Mouse (Mus musculus) liver, embryonic 13.5 days (tissue): ENCODE data around the gene Vmn1r40. TPM values are rescaled to one million over a fixed set of nuclear protein-coding genes. Genes with fewer than 3 reads are reported as not detected.
A peak's percentile ranks its signal among the peaks of the same experiment; 100 is the strongest.

Source experiments
- ATAC-seq: fragments of 200-750 bp; cut with Nextera tagmentation; 2 replicates; pipeline ENCODE4 v1.8.0; 2017; ENCODE audit warnings: low read depth, mild to moderate bottlenecking, moderate number of reproducible peaks, moderate library complexity
- DNase-seq: peaks from one replicate; pipeline ENCODE4 v3.0.0; 2022
- H3K27ac ChIP-seq: fragments of 300-500 bp; sonication (generic); 2 replicates; pipeline ENCODE4 v1.5.1; 2015; ENCODE audit warnings: moderate library complexity, mild to moderate bottlenecking, inconsistent platforms
- H3K27me3 ChIP-seq: fragments of 300-500 bp; sonication (generic); 2 replicates; pipeline ENCODE4 v1.6.1; 2015; ENCODE audit warnings: mild to moderate bottlenecking, inconsistent platforms
- H3K36me3 ChIP-seq: fragments of 300-500 bp; sonication (generic); 2 replicates; pipeline ENCODE4 v1.6.1; 2015; ENCODE audit warnings: mild to moderate bottlenecking, inconsistent platforms
- H3K4me1 ChIP-seq: fragments of 300-500 bp; sonication (generic); replicated peaks from 2 replicates; pipeline ENCODE4 v1.6.1; 2015; ENCODE audit warnings: inconsistent platforms
- H3K4me2 ChIP-seq: fragments of 300-500 bp; sonication (generic); 2 replicates; pipeline ENCODE4 v1.6.1; 2015; ENCODE audit warnings: inconsistent platforms, mild to moderate bottlenecking, moderate library complexity
- H3K4me3 ChIP-seq: fragments of 300-500 bp; sonication (generic); replicated peaks from 2 replicates; pipeline ENCODE4 v1.5.1; 2015; ENCODE audit warnings: mild to moderate bottlenecking, inconsistent platforms
- H3K9ac ChIP-seq: fragments of 300-500 bp; sonication (generic); 2 replicates; pipeline ENCODE4 v1.6.1; 2015; ENCODE audit warnings: mild to moderate bottlenecking, inconsistent platforms
- H3K9me3 ChIP-seq: fragments of 300-500 bp; sonication (generic); replicated peaks from 2 replicates; pipeline ENCODE4 v1.6.1; 2016; ENCODE audit warnings: inconsistent platforms
- WGBS: fragments of 180-500 bp; shearing (Covaris S2); methylation state at CpG from one replicate; pipeline ENCODE4 v1.1.7; 2015; ENCODE audit not compliant: insufficient replicate concordance; 5-methylcytosine and 5-hydroxymethylcytosine counted together
- polyA plus RNA-seq: library from polyadenylated mRNA; unstranded; fragments of >200 nt; fragmentation: Nextera tagmentation; extraction: Ambion mirVana; gene quantifications from 2 replicates; pipeline ENCODE4 v1.2.1, GENCODE M21; 2015

Vmn1r40 gene
- polyA plus RNA-seq, 1 experiment from 2014 or later = not detected

DNA sequence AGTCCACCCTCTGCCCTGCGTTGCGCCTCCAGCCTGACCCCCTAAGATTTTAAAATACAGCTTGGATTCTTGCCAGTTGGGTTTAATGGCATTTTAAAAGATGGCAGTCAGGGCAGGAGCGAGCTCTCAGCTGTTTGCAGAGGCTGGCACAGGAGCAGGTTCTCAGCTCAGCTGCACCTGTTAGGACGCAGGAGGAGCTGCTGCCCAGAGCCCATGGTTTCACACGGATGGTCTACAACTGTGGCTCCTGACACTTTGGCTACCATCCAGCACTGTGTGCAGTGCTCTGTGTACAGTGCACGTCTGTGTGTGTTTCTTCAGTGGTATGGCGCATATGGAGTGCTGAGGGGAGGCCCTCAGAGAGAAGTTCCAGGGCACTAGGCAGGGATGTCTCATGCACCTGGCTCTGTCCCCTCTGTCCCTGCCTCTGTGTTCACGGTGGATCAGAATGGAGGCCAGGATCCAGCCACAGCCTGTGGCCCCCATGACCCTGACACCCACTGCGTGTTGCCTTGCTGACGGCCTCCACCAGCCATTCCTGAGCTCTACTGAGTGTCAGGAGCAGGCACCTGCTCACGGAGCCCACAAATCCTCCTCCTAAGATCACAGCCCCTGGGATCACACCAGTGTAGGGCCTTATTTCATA lies 34.1 kb upstream of the Vmn1r40 start:
- no peak overlapping the region for H3K27ac ChIP-seq
- no peak for ATAC-seq
- DNase-seq = no peak

DNA sequence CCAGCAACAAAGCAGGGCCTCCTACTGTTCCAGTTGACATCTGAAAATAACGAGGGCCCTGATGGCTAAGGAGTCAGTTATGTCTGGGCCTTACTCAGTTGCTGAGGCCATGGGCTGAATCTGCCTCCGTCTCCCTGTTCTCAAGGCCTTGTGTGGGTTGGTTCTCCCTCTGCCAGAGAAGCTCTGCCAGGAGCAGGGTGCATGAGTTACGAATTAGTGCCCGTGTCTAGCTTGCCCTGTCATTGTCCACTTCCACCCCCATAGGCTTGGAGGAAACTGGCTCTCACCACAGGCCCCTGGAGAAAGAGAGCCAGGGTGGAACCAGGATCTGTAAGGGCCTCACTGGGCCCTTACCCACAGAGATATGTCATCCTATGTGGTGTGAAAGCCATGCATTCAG lies 28.8 kb upstream of the Vmn1r40 start:
- H3K9ac ChIP-seq = no peak overlapping the region
- 57% methylated on average over 4 of the region's 4 CpGs for WGBS
- no peaks in the 10 kb centered on the region for H3K4me1 ChIP-seq
- H3K9me3 ChIP-seq = no peaks in the 10 kb centered on the region
- no peaks in the 10 kb centered on the region for H3K27me3 ChIP-seq
- no peak for DNase-seq
- no peak overlapping the region for H3K27ac ChIP-seq
- no peak overlapping the region for H3K4me2 ChIP-seq
- H3K4me3 ChIP-seq = no peak overlapping the region
- ATAC-seq = no peak
- 0 out of 2 replicates have a peak, but pooled peaks cover 5% of the 10 kb centered on the region for H3K36me3 ChIP-seq

More for the DNA sequence above, 34.1 kb upstream of the Vmn1r40 start:
- Histone ChIP-seq H3K9me3 (no peaks in the 10 kb centered on the region), H3K4me1 (no peaks in the 10 kb centered on the region), H3K27me3 (no peaks in the 10 kb centered on the region), H3K4me2 (no peak overlapping the region), H3K9ac (no peak overlapping the region), H3K4me3 (no peak overlapping the region), H3K36me3 (0 out of 2 replicates have a peak, but pooled peaks cover 5% of the 10 kb centered on the region)
- 77% methylated on average over 11 of the region's 11 CpGs for WGBS

DNA sequence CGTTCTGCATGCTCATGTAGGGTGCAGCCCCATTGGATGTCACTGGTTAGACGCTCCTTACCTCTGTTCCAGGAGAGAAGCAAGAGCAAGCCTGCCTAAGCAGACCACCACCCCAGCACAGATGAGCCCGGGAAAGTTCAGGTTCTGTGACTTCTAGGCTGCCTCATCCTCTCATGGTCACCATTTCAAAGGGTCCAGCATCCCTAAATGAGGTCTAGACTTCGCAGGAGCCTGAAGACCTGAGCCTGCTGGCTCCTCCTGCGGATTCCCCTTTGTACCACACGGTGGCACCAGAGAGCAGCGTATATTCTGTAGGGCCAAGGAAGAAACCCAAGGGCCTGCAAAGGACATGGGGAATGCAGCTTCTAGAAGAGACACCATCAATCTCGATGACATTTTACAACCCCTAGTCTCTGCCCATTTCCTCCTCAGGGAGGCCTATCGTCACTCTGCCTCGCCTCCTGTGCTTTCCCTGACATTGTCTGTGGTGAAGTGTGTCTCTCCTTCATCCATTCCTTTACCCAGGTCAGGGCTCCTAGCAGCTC lies 28.0 kb upstream of the Vmn1r40 start:
- Histone ChIP-seq H3K27me3 (no peaks in the 10 kb centered on the region), H3K36me3 (0 out of 2 replicates have a peak, but pooled peaks cover 5% of the 10 kb centered on the region), H3K9ac (no peak overlapping the region), H3K4me1 (no peaks in the 10 kb centered on the region), H3K27ac (no peak overlapping the region), H3K9me3 (no peaks in the 10 kb centered on the region), H3K4me3 (no peak overlapping the region), H3K4me2 (no peak overlapping the region)
- no peak; the same call in 1 of the 2 replicates for ATAC-seq
- DNase-seq = peak; percentile 22
- 13% methylated on average over 10 of the region's 10 CpGs for WGBS

DNA sequence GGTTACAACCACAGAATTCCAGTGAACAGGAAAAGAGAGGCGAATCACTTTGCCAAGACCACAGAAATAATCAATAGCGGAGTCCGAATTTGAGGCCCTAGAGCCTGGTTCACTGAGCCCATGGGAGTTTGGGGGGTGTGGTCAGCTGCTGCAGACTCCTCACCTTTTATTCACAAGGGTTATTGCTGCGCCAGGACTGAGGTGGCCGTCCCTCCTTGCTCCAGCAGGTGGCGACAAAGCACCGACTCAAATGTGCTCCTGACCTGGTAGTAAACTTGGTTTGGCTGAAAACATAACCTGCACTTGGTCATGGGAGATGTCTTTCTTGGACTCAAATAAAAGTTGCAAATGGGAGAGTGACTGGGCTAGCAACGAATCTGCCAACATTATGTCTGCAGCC lies 27.2 kb upstream of the Vmn1r40 start:
- H3K4me2 ChIP-seq = no peak overlapping the region
- H3K4me1 ChIP-seq = no peaks in the 10 kb centered on the region
- WGBS = 8% methylated on average over 8 of the region's 8 CpGs
- no peaks in the 10 kb centered on the region for H3K9me3 ChIP-seq
- no peak overlapping the region for H3K9ac ChIP-seq
- no peak overlapping the region for H3K4me3 ChIP-seq
- no peaks in the 10 kb centered on the region for H3K27me3 ChIP-seq
- H3K36me3 ChIP-seq = 0 out of 2 replicates have a peak, but pooled peaks cover 3% of the 10 kb centered on the region
- ATAC-seq (no peak), DNase-seq (peak; percentile 41)
- H3K27ac ChIP-seq = no peak overlapping the region

DNA sequence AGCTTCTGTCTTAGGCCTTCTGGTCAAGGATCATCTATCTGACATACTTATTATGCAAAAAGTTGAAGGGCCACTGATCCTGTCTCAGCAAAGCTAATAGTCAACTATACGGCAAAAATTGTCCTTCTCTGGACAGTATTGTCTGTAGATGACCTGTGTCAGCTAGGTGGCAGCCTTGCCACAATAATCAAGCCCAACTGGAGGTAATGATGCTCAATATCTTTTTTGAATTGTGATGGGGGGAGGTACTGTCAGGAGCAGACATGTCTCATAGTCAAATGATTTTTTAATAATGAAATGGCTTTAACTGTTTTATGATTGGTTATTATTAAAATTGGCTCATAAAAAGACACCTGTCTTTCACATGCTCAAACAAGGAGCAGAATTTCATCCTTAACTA lies 23.1 kb upstream of the Vmn1r40 start:
- DNase-seq = no peak

DNA sequence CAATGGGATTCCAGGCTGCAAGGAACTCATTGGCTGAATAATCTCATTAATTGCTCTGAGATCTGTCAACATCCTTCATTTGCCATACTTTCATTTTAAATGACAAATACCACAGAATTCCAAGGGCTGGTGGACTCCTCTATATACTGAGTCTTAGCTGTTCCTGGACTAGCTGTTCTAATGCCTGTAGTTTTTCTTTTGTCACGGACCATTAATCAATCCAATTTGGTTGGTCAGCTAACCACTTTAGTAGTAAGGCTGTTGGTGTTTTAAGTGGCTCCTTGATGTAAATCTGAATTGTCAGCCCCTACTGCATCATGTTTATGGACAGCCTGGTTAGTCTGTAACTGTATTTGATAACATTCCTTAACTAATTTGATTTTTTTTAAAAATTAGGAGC lies 20.2 kb upstream of the Vmn1r40 start:
- DNase-seq (no peak), ATAC-seq (no peak)
- 60% methylated on average over 1 of the region's 1 CpGs for WGBS
- Histone ChIP-seq H3K4me3 (no peak overlapping the region), H3K4me2 (no peak overlapping the region), H3K36me3 (no peaks in the 10 kb centered on the region), H3K4me1 (no peaks in the 10 kb centered on the region), H3K27me3 (no peaks in the 10 kb centered on the region), H3K9me3 (no peaks in the 10 kb centered on the region), H3K27ac (no peak overlapping the region), H3K9ac (no peak overlapping the region)

More for the DNA sequence above, 23.1 kb upstream of the Vmn1r40 start:
- no peaks in the 10 kb centered on the region for H3K4me1 ChIP-seq
- H3K27ac ChIP-seq = no peak overlapping the region
- H3K27me3 ChIP-seq = no peaks in the 10 kb centered on the region
- ATAC-seq = no peak
- WGBS = 63% methylated on average over 1 of the region's 1 CpGs
- H3K9me3 ChIP-seq = no peaks in the 10 kb centered on the region
- H3K4me2 ChIP-seq = no peak overlapping the region
- no peak overlapping the region for H3K4me3 ChIP-seq
- H3K9ac ChIP-seq = no peak overlapping the region
- H3K36me3 ChIP-seq = no peaks in the 10 kb centered on the region

DNA sequence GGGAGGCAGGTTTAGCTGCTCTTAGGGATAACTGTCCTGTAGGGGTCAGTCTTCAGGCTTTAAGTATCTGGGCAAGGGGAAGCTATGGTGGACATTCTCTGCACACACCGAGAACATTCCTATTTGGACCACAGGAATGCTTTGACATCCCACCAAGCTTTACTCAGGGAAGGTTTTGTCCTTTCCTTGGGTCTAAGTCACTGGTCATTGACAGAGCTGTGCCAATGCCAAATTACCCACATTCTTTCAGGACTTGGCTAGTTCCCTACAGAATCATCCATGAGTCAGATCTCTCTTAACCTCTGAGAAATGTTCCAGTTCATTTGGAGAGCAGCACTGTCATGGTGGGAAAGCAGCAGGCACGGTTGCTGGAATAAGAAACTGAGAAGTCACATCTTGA lies 716 bp upstream of the Vmn1r40 start:
- H3K27me3 ChIP-seq = no peaks in the 10 kb centered on the region
- no peak overlapping the region for H3K27ac ChIP-seq
- no peak for ATAC-seq
- no peak overlapping the region for H3K4me2 ChIP-seq
- no peaks in the 10 kb centered on the region for H3K9me3 ChIP-seq
- no peak overlapping the region for H3K9ac ChIP-seq
- H3K36me3 ChIP-seq = no peaks in the 10 kb centered on the region
- H3K4me3 ChIP-seq = no peak overlapping the region
- no peak for DNase-seq
- 59% methylated on average over 2 of the region's 2 CpGs for WGBS
- H3K4me1 ChIP-seq = no peaks in the 10 kb centered on the region

DNA sequence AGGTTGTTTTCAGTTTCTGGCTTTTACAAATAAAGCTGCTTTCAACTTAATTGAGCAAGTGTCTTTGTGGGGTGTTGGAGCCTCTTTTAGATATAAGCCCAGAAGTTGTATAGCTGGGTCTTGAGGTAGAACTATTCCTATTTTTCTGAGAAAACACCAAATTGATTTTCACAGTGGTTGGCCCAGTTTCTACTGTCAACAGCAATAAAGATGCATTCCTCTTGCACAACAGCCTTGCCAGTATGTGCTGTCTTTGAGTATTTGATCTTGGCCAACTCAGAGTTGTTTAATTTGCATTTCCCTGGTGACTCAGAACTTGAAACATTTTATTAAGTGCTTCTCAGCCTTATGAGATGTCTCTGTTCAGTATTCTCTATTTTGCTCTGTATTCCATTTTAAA lies 10.7 kb downstream of the Vmn1r40 start:
- ATAC-seq = no peak
- H3K9me3 ChIP-seq = no peaks in the 10 kb centered on the region
- H3K36me3 ChIP-seq = no peaks in the 10 kb centered on the region
- no peak overlapping the region for H3K4me2 ChIP-seq
- H3K4me3 ChIP-seq = no peak overlapping the region
- no peak overlapping the region for H3K9ac ChIP-seq
- no peak overlapping the region for H3K27ac ChIP-seq
- no peaks in the 10 kb centered on the region for H3K27me3 ChIP-seq
- DNase-seq = no peak
- H3K4me1 ChIP-seq = no peaks in the 10 kb centered on the region

DNA sequence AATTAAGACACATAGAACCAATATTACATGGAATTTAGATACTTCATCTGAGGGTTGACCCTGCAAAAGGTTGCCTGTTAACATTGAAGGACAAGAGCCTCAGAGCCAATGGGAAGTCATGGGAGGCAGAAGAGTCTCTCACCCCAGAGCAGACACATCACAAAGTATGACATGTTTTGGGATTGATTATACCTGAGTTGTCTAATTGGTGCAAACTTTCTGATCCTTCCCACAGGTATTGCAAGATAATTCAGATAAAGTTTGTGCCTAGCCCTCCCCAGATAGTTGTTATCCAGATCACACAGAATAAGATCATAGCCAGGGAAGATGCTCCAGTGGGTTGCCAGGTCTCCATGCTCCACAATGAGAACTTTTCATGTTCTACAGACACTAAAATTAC lies 33.1 kb downstream of the Vmn1r40 start, which contains the start of gene Vmn1r41:
Gene Vmn1r41, plus strand, starts transcription at position 301 of the 400 bp plus-strand sequence.
- Histone ChIP-seq H3K27me3 (no peaks in the 10 kb centered on the region), H3K27ac (no peak within 1 kb of the TSS), H3K9ac (no peak within 1 kb of the TSS), H3K4me2 (no peak within 1 kb of the TSS), H3K4me1 (no peaks in the 10 kb centered on the region), H3K4me3 (no peak within 1 kb of the TSS), H3K9me3 (0 out of 2 replicates have a peak, but pooled peaks cover 10% of the 10 kb centered on the region), H3K36me3 (no peaks in the 10 kb centered on the region)
- ATAC-seq (no peak), DNase-seq (no peak)

DNA sequence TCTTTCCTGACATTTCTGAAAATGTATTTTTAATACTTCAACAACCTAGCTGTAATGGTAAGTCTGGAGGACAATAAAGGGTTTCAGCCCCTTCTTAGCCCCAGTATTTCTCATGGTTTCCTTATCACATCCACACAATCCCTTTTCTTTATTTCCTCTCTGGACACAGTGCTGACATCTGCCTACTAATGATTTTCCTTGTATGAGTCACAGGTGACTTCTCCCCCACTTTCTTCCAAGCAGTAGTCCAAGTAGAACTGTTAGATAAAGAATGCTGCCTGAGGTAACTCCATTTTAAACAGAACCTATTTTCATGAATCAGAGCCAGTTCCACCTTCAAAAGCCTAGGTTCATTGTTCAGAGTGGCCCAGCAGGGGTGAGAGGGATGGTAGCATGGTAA lies 35.5 kb downstream of the Vmn1r40 start:
- Histone ChIP-seq H3K27ac (no peak overlapping the region), H3K4me3 (no peak overlapping the region), H3K9ac (no peak overlapping the region), H3K27me3 (no peaks in the 10 kb centered on the region), H3K4me2 (no peak overlapping the region), H3K36me3 (no peaks in the 10 kb centered on the region), H3K4me1 (no peaks in the 10 kb centered on the region), H3K9me3 (0 out of 2 replicates have a peak, but pooled peaks cover 10% of the 10 kb centered on the region)
- ATAC-seq (no peak), DNase-seq (no peak)
